Mouse (Mus musculus) embryonic facial prominence, embryonic 12.5 days (tissue): ENCODE results near the gene Cygb. TPM values are rescaled to one million over a fixed set of nuclear protein-coding genes. Genes with fewer than 3 reads are reported as not detected.
"Not testable (repeated sequence)": the region's sequence is repeated elsewhere in the genome, so short reads cannot be mapped to it uniquely, and the experiment has no call there.

Source experiments
- ATAC-seq: fragments of 200-750 bp; cut with Nextera tagmentation; 2 replicates; pipeline ENCODE4 v1.8.0; 2017; ENCODE audit not compliant: insufficient number of reproducible peaks, insufficient read depth, low FRiP score, low TSS enrichment
- H3K27ac ChIP-seq: fragments of 300-500 bp; sonication (generic); 2 replicates; pipeline ENCODE4 v1.5.1; 2016; ENCODE audit warnings: mild to moderate bottlenecking
- H3K27me3 ChIP-seq: fragments of 300-500 bp; sonication (generic); 2 replicates; pipeline ENCODE4 v1.6.1; 2016; ENCODE audit warnings: mild to moderate bottlenecking, moderate library complexity
- H3K36me3 ChIP-seq: fragments of 300-500 bp; sonication (generic); 2 replicates; pipeline ENCODE4 v1.6.1; 2016; ENCODE audit warnings: mild to moderate bottlenecking
- H3K4me1 ChIP-seq: fragments of 300-500 bp; sonication (generic); 2 replicates; pipeline ENCODE4 v1.6.1; 2016
- H3K4me2 ChIP-seq: fragments of 300-500 bp; sonication (generic); replicated peaks from 2 replicates; pipeline ENCODE4 v1.6.1; 2016; ENCODE audit warnings: mild to moderate bottlenecking, moderate library complexity
- H3K4me3 ChIP-seq: fragments of 300-500 bp; sonication (generic); 2 replicates; pipeline ENCODE4 v1.5.1; 2016; ENCODE audit warnings: mild to moderate bottlenecking
- H3K9ac ChIP-seq: fragments of 300-500 bp; sonication (generic); 2 replicates; pipeline ENCODE4 v1.6.1; 2016; ENCODE audit warnings: mild to moderate bottlenecking, moderate library complexity
- H3K9me3 ChIP-seq: fragments of 300-500 bp; sonication (generic); 2 replicates; pipeline ENCODE4 v1.6.1; 2016; ENCODE audit warnings: mild to moderate bottlenecking, moderate library complexity
- WGBS: fragments of 180-500 bp; shearing (Covaris S2); methylation state at CpG from one replicate; pipeline ENCODE4 v1.1.7; 2016; 5-methylcytosine and 5-hydroxymethylcytosine counted together
- polyA plus RNA-seq: library from polyadenylated mRNA; unstranded; fragments of >200 nt; fragmentation: Nextera tagmentation; extraction: Ambion mirVana; gene quantifications from 2 replicates; pipeline ENCODE4 v1.2.1, GENCODE M21; 2016

Gene Cygb
- polyA plus RNA-seq, 1 experiment from 2014 or later = 7.1 TPM

GRCm38 (mm10) chr11:116617641-116618040 lies 36.5 kb downstream of the Cygb start:
- peaks cover 4% of the 10 kb centered on the region for H3K27me3 ChIP-seq
- H3K4me2 ChIP-seq = no peak overlapping the region
- no peak overlapping the region for H3K4me3 ChIP-seq
- no peak overlapping the region for H3K9ac ChIP-seq
- 90% methylated on average over 7 of the region's 7 CpGs for WGBS
- no peak overlapping the region for H3K27ac ChIP-seq
- no peaks in the 10 kb centered on the region for H3K9me3 ChIP-seq
- no peaks in the 10 kb centered on the region for H3K36me3 ChIP-seq
- peaks cover 32% of the 10 kb centered on the region for H3K4me1 ChIP-seq
- ATAC-seq = no peak

GRCm38 (mm10) chr11:116616438-116617118 lies 37.5 kb downstream of the Cygb start:
- WGBS = 68% methylated on average over 10 of the region's 10 CpGs
- no peak overlapping the region for H3K9ac ChIP-seq
- peaks cover 23% of the 10 kb centered on the region for H3K4me1 ChIP-seq
- H3K27ac ChIP-seq = no peak overlapping the region
- no peak overlapping the region for H3K4me2 ChIP-seq
- no peaks in the 10 kb centered on the region for H3K27me3 ChIP-seq
- no peaks in the 10 kb centered on the region for H3K36me3 ChIP-seq
- no peak overlapping the region for H3K4me3 ChIP-seq
- ATAC-seq = no peak
- H3K9me3 ChIP-seq = no peaks in the 10 kb centered on the region

DNA sequence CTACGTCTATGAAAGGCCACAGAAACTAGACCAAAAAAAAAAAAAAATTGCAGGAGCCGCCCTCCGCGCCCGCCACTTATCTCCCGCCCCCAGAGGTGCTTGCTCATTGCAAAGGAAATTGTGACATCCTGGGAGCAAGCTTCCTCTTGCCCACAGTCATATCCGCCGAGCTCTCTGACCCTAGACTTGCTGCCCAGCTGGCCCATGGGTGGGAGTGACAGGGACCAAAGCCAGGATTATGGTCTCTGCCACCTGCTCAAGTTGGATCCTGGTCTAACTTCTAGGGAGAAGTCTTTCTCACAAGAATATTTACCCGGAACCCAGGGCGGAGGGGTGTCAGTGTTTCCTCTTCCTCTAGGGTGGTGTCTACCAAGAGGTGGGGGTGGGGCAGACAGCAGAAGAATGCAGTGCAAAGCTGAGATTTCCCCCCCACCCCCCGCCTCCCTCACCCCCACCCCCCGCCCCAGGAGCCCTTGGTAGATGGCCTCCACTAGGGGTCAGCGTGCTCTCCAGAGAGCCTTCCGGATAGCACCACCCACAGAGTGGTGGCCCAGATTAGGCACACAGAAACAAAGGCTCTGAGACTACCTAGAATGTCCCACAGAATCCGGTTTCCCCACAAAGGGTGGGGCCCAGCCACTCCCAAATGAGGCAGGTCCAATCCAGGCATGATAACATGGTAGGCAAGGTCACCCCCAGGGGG lies 38.2 kb downstream of the Cygb start:
- Histone ChIP-seq H3K27ac (no peak overlapping the region), H3K4me1 (peaks cover 16% of the 10 kb centered on the region), H3K9ac (no peak overlapping the region), H3K4me2 (no peak overlapping the region), H3K4me3 (no peak overlapping the region), H3K9me3 (no peaks in the 10 kb centered on the region), H3K36me3 (no peaks in the 10 kb centered on the region), H3K27me3 (no peaks in the 10 kb centered on the region)
- WGBS = 47% methylated on average over 15 of the region's 15 CpGs
- no peak for ATAC-seq

- Histone ChIP-seq H3K4me1 (peaks cover 9% of the 10 kb centered on the region; the same call in 1 of the 2 replicates), H3K4me3 (no peak overlapping the region), H3K27me3 (no peaks in the 10 kb centered on the region), H3K27ac (no peak overlapping the region), H3K9me3 (no peaks in the 10 kb centered on the region), H3K36me3 (no peaks in the 10 kb centered on the region), H3K4me2 (no peak overlapping the region), H3K9ac (no peak overlapping the region)
- 90% methylated on average over 6 of the region's 6 CpGs for WGBS
- no peak for ATAC-seq
Measured at GRCm38 (mm10) chr11:116613234-116613633, 40.9 kb downstream of the Cygb start.

GRCm38 (mm10) chr11:116612554-116612953 lies 41.6 kb downstream of the Cygb start:
- no peak overlapping the region for H3K9ac ChIP-seq
- H3K9me3 ChIP-seq = no peaks in the 10 kb centered on the region
- 71% methylated on average over 1 of the region's 1 CpGs for WGBS
- no peak overlapping the region for H3K4me3 ChIP-seq
- peaks cover 7% of the 10 kb centered on the region; the same call in 1 of the 2 replicates for H3K4me1 ChIP-seq
- no peak for ATAC-seq
- no peaks in the 10 kb centered on the region for H3K36me3 ChIP-seq
- H3K4me2 ChIP-seq = no peak overlapping the region
- no peaks in the 10 kb centered on the region for H3K27me3 ChIP-seq
- no peak overlapping the region for H3K27ac ChIP-seq

- 86% methylated on average over 9 of the region's 9 CpGs for WGBS
Measured at GRCm38 (mm10) chr11:116611883-116612282, 42.2 kb downstream of the Cygb start.

DNA sequence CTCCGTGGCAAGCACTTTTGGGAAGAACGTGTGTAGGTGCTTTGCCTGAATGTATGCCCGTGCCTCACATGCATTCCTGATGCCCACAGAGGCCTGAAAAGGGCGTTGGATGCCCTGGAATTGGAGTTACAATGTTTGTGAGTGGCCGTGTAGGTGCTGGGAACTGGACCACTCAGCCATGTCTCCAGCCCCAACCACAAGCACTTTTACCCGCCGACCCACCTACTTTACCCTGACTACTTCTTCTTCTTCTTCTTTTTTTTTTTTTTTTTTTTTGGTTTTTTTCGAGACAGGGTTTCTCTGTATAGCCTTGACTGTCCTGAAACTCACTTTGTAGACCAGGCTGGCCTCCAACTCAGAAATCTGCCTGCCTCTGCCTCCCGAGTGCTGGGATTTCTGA lies 42.9 kb downstream of the Cygb start:
- 89% methylated on average over 9 of the region's 9 CpGs for WGBS
- H3K4me2 ChIP-seq, H3K27ac ChIP-seq, H3K9me3 ChIP-seq, H3K4me1 ChIP-seq, H3K36me3 ChIP-seq, H3K9ac ChIP-seq, ATAC-seq, H3K27me3 ChIP-seq, H3K4me3 ChIP-seq: not testable (repeated sequence)

More at GRCm38 (mm10) chr11:116611883-116612282, 42.2 kb downstream of the Cygb start:
- H3K4me1 ChIP-seq = peaks cover 7% of the 10 kb centered on the region; the same call in 1 of the 2 replicates
- no peak overlapping the region for H3K9ac ChIP-seq
- no peaks in the 10 kb centered on the region for H3K9me3 ChIP-seq
- H3K4me3 ChIP-seq = no peak overlapping the region
- H3K4me2 ChIP-seq = no peak overlapping the region
- H3K27ac ChIP-seq = no peak overlapping the region
- H3K36me3 ChIP-seq = no peaks in the 10 kb centered on the region
- no peaks in the 10 kb centered on the region for H3K27me3 ChIP-seq
- no peak for ATAC-seq

DNA sequence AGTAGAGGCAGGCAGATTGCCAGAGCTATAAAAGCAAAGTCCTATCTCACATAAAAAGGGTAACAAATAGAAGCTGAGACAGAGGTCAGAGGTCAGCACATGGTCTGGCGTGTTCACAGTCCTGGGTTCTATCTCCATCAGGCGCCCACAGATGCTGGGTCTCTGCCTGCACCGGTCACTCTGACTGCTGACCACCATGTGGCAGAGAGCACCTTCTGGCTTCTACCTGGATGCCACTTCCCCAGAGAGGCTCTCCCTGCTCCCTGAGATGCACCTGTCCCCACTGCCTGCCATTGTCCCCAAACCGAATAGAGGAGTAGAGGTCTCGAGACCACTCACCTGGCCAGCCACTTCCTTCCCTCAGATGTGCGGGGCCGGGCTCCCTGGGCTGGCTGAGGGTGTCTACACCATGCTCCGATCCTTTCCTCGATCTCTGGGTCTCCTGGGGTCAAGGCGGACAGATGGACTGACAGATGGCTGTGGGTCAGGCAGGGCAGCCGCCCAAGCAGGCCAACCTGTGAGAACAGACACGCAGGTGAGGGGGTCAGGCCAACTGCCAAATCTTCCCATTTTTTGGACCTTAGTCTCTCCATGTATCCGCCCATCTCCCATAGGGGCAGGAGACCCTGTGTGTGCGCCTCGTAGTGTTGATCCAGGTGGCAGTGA lies 44.0 kb downstream of the Cygb start:
- Histone ChIP-seq H3K9me3 (no peaks in the 10 kb centered on the region), H3K9ac (no peak overlapping the region), H3K4me3 (no peak overlapping the region), H3K4me2 (no peak overlapping the region), H3K4me1 (no peaks in the 10 kb centered on the region), H3K27me3 (no peaks in the 10 kb centered on the region), H3K36me3 (0 out of 2 replicates have a peak, but pooled peaks cover 2% of the 10 kb centered on the region), H3K27ac (no peak overlapping the region)
- WGBS = 83% methylated on average over 15 of the region's 15 CpGs
- no peak for ATAC-seq

GRCm38 (mm10) chr11:116607717-116608116 lies 46.4 kb downstream of the Cygb start:
- H3K4me3 ChIP-seq = no peak overlapping the region
- H3K9ac ChIP-seq = no peak overlapping the region
- ATAC-seq = no peak
- no peak overlapping the region for H3K27ac ChIP-seq
- no peaks in the 10 kb centered on the region for H3K4me1 ChIP-seq
- 0 out of 2 replicates have a peak, but pooled peaks cover 4% of the 10 kb centered on the region for H3K36me3 ChIP-seq
- H3K9me3 ChIP-seq = no peaks in the 10 kb centered on the region
- WGBS = 87% methylated on average over 3 of the region's 3 CpGs
- no peaks in the 10 kb centered on the region for H3K27me3 ChIP-seq
- H3K4me2 ChIP-seq = no peak overlapping the region

GRCm38 (mm10) chr11:116604097-116604496 lies 50.0 kb downstream of the Cygb start:
- Histone ChIP-seq H3K4me1 (no peaks in the 10 kb centered on the region), H3K27ac (no peak overlapping the region), H3K36me3 (0 out of 2 replicates have a peak, but pooled peaks cover 10% of the 10 kb centered on the region), H3K9ac (no peak overlapping the region), H3K27me3 (no peaks in the 10 kb centered on the region), H3K9me3 (no peaks in the 10 kb centered on the region), H3K4me2 (no peak overlapping the region), H3K4me3 (no peak overlapping the region)
- ATAC-seq = no peak
- WGBS = 87% methylated on average over 12 of the region's 12 CpGs

DNA sequence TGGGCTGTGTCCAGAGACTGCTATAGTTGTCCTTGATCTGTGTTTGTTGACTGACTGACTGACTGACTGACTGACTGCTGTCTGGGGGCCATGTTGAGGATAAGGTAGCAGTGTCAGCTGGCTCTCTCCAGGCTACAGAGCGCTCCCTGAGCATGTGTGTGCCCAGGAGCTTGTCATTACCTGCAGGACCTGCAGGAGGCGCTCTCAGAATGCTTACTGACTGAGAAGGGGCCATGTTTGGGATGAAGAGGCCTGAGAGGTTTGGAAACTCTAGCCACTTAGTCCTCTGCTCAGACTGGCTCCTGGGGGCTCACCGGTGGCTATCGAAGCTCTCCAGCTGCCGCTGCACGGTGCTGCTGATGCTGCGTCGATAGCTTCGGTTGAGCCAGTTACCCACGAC lies 50.8 kb downstream of the Cygb start:
- no peak for ATAC-seq
- Histone ChIP-seq H3K4me1 (no peaks in the 10 kb centered on the region), H3K4me2 (no peak overlapping the region), H3K27me3 (no peaks in the 10 kb centered on the region), H3K9me3 (no peaks in the 10 kb centered on the region), H3K9ac (no peak overlapping the region), H3K4me3 (no peak overlapping the region), H3K36me3 (0 out of 2 replicates have a peak, but pooled peaks cover 10% of the 10 kb centered on the region), H3K27ac (no peak overlapping the region)
- WGBS = 89% methylated on average over 10 of the region's 10 CpGs

DNA sequence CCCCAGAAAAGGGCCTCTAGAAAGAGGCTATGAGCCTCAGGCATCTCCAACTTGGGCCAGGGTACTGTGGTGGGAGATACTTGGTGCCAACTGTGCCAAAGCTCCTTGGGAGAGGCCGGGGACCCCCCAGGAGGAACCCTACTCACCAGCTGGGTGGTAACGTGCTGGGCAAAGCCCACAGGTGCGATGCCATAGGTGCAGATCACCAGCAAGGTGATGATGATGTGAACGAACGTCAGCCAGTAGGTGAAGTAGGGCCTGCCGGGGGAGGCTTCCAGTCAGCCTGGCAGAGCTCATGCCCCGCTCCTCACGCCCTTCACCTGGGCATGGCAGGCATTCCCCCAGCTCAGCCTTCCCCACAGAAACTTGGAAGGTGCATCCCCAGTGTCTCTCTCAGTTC lies 52.1 kb downstream of the Cygb start:
- no peaks in the 10 kb centered on the region for H3K9me3 ChIP-seq
- no peak overlapping the region for H3K27ac ChIP-seq
- no peaks in the 10 kb centered on the region for H3K4me1 ChIP-seq
- 0 out of 2 replicates have a peak, but pooled peaks cover 10% of the 10 kb centered on the region for H3K36me3 ChIP-seq
- no peak overlapping the region for H3K4me3 ChIP-seq
- no peaks in the 10 kb centered on the region for H3K27me3 ChIP-seq
- H3K4me2 ChIP-seq = no peak overlapping the region
- ATAC-seq = no peak
- H3K9ac ChIP-seq = no peak overlapping the region
- 84% methylated on average over 8 of the region's 8 CpGs for WGBS
